Mouse (Mus musculus): ENCODE results near the gene Slc39a11. TPM values are rescaled to one million over a fixed set of nuclear protein-coding genes. Genes with fewer than 3 reads are reported as not detected.

Slc39a11 gene
- total RNA-seq, 4 experiments from 2014 or later: 14.6 to 16.7 (median 16.2) TPM

DNA sequence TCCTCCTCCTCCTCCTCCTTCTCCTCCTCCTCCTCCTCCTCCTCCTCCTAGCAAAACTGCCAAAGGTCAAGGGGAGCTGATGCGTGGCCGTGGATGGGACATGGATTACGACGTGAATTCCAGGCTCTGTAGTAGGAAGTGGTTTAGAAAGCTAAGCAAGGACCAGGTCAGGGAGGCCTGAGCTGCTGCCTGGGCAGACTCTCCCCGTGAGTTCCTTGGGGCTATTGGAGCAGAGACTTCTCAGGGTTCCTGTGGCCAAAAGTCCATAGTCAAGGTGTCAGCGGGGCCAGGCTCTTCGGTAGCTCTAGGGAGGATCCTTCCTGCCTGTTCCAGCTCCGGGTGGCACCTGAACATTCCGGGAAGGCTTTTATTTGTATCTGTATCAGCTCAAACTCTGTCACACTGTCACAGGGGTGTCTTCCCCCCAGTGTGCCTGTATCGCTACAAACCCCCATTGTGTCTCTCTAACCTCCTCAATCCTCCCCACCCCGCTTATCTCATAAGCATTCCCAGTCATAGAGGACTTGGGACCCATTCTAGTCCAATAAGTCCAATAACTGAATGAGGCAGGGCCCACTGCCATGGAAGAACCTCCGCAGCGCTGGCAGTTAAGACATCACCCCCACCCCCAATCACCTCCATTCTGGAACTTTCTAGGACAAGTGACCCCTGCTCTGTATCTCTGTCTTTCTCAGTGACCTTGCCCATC lies 356.8 kb downstream of the Slc39a11 start:
- no peak for DNase-seq (ENCODE audit: low spot score in 2 of 2)

DNA sequence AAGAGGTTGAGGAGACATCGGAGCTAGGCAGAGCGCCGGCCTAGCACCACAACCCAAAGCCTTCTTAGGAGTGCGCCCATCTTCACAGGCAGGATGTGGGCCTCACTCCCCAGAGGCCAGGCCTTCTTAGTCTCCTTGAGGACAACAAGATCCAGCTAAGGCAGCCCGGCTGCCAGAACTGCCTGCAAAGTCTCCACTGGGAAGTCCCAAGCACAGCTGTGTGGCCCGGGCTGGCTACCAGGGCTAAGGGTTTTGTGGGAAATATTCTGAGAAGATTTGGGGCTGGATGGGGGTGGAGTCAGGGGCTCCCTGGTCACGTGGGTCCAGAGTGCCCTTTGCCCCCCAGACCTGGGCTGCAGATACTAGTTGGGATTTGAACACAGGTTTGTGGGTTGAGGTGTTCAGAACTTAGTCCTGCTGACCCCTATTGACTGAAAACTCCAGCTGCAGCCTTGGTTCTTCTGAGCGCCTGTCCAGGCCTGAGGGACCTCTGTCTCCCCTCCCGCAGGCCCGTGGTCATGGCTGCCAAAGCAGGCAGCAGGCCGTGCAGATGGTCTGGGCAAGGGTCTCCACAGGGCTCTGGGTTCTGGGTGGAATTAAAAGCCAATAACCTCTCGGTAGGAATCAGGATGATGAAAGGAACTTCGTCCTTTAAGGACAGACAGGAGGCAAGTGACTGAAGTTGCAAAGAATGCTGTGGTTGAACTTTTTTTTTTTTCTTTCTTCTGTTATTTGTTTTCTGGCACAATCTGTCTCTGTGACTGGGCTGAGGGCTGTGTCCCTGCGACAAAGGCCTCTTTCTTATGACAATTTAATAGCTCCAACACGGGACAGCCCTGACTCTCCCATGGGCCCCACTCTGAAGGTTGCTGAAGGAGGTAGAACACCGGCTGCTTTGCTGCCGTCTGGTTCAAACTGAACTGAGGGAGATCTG lies 357.8 kb downstream of the Slc39a11 start:
- no peak for DNase-seq (ENCODE audit: low spot score in 2 of 2)

DNA sequence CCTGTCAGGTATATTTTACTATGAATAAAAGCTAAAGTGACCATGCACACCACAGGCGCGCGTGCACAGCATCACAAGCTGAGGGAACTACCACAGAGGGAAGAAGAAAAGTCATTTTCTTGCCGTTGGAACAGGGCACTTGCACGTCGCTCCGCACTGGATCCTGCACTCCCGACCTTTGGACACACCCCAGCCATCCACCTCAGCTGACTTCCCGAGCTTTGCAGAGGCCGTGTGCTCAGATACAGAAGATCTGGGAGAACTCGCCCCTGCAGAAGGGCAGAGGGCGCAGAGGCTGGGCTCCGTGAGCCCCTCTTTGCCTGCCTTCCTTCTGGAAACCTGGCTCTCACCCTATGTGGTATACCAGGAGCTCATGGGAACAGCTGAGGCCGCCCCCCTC lies 359.0 kb downstream of the Slc39a11 start:
- no peak for DNase-seq (ENCODE audit: low spot score in 2 of 2)

DNA sequence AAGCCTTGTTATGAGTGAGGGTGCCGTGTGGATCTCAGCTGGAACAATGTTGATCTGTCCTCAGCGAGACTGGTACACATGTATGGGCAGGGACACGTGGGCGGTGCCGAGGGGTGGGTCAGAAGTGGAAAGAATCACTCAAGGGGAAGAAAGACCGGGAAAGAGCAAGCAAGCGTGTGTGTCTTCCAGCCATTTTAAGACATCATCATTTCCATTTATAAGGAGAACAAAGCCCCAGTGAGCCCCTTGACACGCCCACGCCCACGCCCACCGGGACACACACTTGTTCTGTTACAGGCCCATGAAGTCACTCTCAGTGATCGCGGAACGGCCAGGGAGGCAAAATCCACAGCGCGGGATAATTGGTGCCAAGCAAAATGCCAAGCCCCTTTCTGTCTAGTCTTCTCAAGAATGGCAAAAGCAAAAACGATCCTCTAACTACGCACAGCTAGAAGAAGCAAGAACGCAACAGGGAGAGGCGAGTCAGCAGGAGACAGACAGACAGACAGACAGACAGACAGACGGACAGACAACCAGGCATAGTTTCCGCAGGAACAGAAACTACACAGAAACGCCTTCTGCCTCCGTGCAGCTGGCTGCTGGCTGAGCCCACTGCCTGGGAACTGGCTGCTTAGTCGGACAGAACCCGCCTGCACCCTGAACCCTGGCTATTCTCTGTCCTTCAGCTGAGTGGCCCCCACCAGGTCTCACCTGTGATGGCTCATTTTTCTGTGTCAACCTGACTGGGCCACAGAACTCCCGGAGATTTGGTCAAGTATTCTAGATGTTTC lies 364.7 kb downstream of the Slc39a11 start:
- no peak for DNase-seq (ENCODE audit: low spot score in 2 of 2)

DNA sequence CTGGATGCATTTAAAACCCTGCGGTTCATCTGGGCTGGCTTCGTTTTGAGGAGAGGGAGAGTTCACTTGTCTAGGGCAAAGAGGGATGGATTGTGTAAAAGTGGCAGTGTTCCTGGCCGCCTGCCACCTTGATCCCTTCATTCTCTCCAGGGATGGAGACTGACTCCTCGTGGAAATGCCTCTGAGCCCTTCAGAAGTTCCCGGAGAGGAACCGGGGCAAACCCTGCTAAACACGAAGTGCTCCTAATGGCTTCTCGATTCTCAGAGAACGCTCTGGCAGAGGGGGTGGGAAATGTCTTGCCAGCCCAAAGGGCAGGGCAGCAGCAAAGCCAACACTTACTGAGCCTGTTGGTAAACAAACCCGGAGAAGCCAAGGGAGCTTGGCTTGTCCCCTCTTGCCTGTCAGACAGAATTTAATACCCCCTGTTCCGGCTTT lies 366.5 kb downstream of the Slc39a11 start:
- no peak for DNase-seq (ENCODE audit: low spot score in 2 of 2)

DNA sequence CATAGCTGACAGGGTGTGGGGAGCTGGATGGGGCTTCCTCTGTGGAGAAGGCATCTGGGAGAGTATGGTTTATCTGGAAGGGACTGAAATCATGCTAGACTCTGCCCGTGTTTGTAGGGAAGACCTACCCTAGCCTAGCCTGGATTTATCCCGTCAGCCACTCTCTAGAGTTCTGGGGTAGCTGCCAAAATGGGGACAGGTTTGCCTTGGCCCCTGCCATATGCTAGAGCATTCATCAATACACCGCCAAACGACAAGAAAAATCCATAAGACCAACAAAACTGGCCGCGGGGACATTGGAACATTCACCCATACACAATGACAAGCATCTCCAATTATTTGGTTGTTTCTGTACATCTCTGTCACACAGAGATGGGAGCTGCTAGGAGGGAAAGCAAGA lies 371.6 kb downstream of the Slc39a11 start:
- no peak for DNase-seq (ENCODE audit: low spot score in 2 of 2)

DNA sequence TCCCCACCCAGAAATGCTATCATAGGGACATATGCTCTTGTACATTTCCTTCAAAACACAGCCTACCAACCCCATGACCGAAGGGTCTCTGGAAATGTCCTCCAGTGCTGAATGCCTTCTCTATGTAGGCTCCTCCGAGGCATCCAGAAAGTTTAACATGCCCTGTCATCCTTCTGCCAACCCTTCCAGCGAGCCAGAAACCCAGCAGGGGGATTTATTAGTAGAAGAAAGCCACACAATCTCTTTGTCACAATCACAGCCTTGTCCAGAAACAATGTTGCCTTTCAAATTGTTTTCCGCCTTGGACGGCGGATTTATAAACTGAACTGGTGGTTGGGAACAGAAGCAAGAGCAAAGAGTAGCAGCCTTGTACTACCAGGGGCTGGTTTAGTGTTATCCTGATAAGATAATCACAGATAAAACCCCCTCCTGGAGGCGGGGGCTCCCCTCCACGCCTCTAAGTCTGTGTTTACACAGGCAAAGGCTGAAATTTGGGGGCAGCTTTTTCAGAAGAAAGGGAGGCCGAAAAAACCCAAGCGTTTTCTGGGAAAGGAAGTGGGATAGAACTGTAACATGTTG lies 372.8 kb downstream of the Slc39a11 start:
- DNase-seq (ENCODE audit: low spot score in 2 of 2): no peak

DNA sequence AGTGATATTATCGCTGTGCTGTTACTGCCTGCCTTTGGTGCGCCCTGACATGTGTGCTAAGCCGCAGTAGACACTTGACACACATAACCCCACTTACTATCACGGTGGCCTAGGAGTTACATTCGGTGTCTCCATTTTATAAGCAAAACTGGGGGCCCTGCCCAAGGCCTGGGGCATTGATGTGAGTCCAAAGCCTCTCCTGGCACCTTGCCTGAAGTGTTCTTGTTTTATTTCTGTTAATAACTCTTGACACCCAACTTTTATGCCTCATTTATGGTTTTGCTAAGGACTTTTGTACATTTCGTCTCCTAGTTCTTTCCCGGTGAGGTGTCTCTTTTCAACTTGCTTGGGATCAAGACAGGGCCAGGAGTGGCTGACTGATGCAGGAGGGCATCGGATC lies 373.4 kb downstream of the Slc39a11 start:
- DNase-seq (ENCODE audit: low spot score in 2 of 2): no peak

DNA sequence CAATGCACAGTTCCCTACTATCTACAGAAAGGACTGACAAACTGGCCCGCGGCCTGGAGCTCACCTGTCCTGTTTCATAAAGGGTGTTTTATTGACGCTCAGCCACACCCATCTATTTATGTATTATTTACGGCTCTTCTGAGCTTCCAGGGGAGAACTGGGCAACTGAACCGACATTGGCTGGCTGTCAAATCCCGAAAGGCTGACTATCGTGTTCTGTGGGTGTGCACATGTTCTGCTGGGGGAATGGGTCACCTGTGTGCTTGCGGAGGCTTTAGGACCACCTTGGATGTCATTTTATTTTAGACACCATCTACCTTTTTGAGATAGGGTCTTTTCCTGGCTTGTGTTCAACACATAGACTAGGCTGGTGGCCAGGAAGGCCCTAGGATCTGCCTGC lies 375.8 kb downstream of the Slc39a11 start:
- no peak for DNase-seq (ENCODE audit: low spot score in 2 of 2)

DNA sequence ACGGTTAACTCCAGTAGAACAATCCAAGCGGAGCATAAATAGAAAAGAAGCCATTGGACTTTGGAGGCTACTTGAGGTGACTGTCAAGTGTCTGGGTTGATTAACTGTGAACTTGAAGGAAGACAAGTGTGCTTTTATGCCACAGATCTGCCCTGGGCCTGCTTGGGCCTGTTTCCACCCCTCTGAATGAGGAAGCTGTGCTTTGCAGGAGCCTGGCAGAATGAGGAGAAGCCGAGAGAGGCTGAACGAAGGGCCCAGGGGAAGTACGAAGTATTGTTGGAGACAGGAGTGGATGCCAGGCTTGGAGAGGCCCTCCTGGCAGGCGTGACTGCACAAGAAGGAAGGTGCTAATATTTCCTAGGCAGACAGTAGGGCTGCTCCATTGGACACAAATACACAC lies 378.0 kb downstream of the Slc39a11 start:
- no peak for DNase-seq (ENCODE audit: low spot score in 2 of 2)

DNA sequence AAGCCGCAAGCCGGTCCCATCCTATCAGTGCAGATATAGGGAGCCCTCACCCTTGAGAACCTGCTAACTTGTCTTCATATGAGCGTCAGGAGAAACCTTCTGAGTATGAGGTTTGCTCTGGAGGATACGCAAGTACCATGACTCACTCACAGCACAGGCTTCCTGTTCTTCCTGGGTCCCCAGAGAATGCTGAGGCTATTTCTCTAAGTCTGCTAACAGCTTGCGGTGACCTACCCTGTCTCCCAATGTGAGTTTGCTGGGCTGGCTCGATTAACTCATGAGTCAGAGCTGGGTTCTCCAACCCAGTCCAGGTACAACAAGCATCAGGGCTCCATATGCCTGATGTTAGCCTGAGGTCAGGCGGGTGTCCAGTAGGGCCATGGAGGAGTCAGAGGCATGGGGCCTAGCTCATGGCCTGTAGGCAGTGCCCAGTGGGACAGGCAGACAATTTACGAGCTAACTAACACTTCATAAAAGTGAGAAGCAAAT lies 381.0 kb downstream of the Slc39a11 start:
- no peak for DNase-seq (ENCODE audit: low spot score in 2 of 2)

DNA sequence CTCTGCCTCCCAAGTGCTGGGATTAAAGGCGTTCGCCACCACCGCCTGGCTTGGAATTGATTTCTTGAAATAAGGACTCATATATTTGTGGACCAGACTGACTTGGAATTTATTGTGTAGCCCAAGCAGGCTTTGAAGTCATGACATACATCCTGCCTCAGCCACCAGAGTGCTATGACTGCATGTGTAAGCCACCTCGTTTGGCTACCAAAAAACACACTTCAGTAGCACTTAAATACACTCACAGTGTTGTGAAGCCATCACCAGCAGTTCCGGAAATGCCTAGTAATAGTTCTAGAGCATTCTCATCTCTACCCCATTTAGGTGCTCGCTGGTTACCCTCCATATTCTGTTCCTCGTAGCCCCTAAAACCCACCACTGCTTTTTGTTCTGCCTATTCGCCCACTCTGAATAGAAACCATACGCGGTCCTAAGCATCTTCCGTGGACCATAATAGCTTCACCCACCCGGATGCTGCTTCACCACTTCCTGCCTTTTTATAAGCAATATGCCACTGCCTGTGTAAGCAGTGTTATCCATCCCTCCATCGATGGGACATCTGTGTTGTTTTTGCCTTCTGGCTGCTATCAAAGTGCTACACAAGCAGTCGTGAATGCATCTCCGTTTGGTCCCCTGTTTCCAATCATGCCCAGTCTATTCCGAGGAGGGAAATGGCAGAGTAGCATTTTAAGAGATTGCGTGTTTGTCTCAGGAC lies 382.2 kb downstream of the Slc39a11 start:
- no peak for DNase-seq (ENCODE audit: low spot score in 2 of 2)

DNA sequence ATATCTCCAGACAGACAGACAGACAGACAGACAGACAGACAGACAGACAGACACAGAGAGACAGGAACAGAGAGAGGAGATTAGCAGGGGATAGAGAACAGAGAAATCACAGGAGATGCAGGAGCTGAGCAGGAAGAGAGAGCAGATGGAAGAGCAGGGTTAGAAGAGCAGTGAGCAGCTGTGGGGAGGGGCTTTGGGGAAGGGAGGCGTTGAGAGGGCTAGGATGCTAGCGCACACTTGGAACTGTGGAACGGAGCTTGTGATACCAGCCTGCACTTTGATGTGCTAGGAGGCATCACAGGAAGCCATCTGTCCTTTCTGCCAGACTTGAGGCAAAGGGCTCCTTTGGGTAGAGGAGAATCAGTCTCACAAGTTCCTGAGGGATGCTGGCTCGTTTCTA lies 383.2 kb downstream of the Slc39a11 start:
- no peak for DNase-seq (ENCODE audit: low spot score in 2 of 2)

DNA sequence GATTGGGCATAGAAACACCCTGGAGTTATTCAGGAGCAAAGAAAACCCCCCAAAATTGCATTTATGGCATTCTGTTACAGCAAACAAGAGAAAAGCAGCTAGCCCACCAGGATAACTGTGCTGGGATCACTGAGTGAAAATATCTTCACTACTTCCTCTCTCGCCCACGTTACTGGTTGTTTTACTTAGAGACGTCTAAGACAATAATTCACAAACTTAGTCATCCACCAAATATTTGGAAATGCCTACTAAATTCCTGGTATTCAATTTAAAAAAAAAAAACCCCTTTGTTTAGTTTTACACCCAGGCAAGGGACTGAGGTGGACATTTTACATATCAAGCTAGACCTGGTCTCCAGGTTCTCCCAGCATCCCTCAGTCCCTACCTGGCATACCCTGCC lies 384.3 kb downstream of the Slc39a11 start:
- DNase-seq (ENCODE audit: low spot score in 2 of 2): no peak

DNA sequence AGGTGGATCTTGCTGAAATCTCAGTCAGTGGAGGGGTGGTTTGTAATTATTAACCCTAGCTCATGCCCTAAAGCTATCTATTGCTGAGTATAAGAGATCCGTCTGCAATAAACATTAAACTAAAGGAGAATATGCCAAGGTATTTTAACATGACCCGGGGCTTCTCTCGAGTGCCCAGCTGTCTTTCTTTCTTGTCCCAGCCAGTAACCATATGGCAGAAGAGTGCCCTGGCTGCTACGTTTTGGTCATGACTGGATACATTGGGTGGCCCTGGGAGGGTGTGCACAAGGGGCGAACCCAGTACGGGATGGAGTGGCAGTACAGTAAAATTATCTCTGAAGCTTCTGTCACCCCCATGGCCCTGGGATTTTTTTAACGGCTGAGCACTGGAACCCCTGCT lies 385.9 kb downstream of the Slc39a11 start:
- no peak for DNase-seq (ENCODE audit: low spot score in 2 of 2)

DNA sequence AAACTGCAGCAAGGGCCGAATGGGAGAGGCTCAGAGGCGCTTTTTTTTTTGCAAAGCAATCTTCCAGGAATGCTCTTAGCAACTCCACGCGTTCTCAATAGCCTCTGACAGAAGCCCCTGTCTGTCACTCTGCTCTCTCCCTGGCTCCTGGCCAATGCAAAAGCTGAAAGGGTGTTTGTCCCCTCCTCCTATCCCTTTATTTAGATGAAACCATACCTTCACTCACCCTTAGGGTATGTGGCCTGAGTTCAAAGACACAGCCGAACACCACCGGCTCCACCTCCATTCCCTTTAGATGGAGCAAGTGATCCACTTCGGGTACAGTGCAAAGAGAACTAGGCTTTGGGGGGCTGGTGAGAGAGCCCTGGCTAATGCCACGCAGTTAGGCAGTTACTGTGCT lies 387.8 kb downstream of the Slc39a11 start:
- DNase-seq (ENCODE audit: low spot score in 2 of 2): no peak

DNA sequence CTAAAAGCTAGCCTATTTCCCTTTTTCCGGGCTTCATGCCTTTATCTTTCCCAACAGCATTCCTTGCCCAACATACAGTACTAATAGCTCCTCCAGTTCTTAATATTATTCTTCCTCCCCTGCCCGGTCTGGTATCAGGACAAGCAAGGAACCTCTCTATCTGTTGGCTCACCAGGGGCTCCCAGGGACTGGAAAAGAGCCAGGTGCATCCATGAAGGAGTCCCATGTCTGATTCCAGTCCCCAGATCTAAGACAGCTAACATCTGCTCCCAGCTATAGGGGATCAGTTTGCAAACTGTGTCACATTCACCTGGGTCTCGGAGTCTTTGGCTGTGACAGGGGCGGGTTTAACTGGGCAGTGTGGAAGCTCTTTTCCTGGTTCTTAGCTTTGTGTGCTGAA lies 388.5 kb downstream of the Slc39a11 start:
- DNase-seq (ENCODE audit: low spot score in 2 of 2): no peak

DNA sequence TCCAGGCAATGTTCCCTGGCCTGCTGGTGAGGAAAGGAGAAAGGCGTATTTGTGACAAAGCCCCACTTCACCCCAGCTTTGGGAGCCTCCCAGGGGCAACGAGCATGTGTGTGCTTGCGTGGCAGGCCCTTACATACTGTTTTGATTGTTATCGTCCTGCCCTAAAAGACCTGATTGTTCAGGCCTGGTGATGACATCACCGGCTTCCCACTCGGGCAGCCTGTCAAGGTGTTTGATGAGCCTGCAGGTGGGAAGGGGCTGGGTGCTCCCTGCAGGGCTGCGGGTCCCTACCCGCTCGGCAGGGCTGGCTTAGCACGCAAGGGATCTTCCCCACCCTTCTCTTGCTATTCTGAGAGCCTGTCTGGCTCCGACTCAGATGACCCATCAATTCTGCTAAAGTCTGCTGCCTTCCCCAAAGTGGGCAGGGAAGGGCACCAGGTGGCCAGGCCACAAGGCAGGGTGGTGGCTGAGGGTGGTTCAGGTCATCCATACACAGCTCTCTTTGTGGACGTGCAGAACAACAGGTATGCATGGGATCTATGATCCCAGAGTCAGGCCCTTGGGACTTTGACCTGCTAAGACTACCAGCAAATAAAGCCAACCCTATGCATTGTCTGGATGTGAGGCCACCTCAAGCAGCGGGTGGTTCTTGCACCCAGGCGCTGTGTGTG lies 390.0 kb downstream of the Slc39a11 start:
- no peak for DNase-seq (ENCODE audit: low spot score in 2 of 2)

DNA sequence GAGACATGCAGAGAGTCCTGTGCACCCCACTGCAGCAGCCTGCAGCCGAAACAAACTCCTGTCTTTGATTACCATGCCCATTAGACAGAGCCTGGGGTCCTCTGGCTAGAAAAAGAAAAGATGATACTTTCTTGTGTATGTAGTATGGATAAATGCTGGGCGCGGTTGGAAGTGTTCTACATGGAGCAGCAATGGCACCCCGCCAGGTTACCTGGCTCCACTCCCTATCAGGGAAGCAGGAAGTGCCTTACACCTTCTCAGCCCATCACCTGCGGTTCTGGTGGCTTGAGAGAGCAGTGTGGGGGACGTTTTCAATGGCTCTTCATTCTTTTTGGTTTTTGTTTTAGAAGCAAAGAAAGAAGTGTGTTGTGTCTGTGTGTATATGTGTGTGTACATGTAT lies 391.9 kb downstream of the Slc39a11 start:
- no peak for DNase-seq (ENCODE audit: low spot score in 2 of 2)

DNA sequence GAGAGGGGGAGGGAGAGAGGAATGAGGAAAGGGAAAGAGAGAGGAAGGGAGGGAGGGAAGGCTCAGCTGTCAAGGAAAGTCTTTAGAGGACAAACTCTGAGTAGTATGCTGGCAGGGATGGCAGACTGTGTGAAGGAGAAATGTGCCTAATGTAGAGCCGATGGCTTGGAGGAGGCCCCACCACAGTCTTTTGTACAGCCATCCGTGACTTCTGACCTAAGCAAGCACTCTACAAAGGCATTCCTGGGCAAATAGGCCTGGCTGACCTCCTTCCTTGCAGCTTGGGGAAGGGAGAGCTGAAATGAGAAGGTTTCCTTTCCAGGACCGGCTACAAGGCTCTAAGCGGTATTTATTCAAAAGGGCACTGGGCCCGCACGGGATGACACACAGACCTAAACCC lies 395.2 kb downstream of the Slc39a11 start:
- DNase-seq (ENCODE audit: low spot score in 2 of 2): no peak
